16 mouse cellular contexts compared by ENCODE assay signal in genomic region chr14:120572238-120572637, GRCm38 (mm10).
DNase-seq lines count a peak whose midpoint lies in the region; ATAC-seq and TF ChIP-seq lines count a peak whose summit lies in the region.
"Had no signal": no experiment of that assay in that cellular context is flagged by ENCODE, and none has a peak within 500 bp of the region (broad histone marks: within the 10 kb centered on the region; RNA-seq: fewer than 3 reads in every experiment).

No protein-coding gene starts in this region.

- no peak overlapping the region for H3K4me3 ChIP-seq in heart, embryonic 16.5 days (ENCODE audit: low read length)
- no peak overlapping the region for H3K4me3 ChIP-seq in heart, embryonic 11.5 days (ENCODE audit: low read depth, low read length)
- H3K4me3 ChIP-seq in bone marrow, adult 2 months (replicated peaks; ENCODE audit: control insufficient read depth, low read depth, low read length), result peak overlapping the region; percentile 50
- no peak overlapping the region for H3K4me3 ChIP-seq in liver, postnatal 0 days (ENCODE audit: low read depth, low read length)
- no peak overlapping the region for H3K4me3 ChIP-seq in hindbrain, embryonic 12.5 days
- H3K4me3 ChIP-seq: embryonic facial prominence, embryonic 15.5 days; limb, embryonic 13.5 days; neural tube, embryonic 13.5 days had no signal

- ATAC-seq in heart, embryonic 16.5 days (replicated peaks; ENCODE audit: extremely low read depth, insufficient read depth, low FRiP score), result peak; percentile 55; the same call in 1 of the 2 replicates
- ATAC-seq in heart, embryonic 11.5 days (replicated peaks; ENCODE audit: insufficient number of reproducible peaks, low FRiP score, low TSS enrichment), result no peak
- peak; percentile 74 for ATAC-seq in liver, postnatal 0 days
- no peak for ATAC-seq in hindbrain, embryonic 12.5 days (ENCODE audit: low FRiP score)
- ATAC-seq: intestine, postnatal 0 days had no signal

- no peaks in the 10 kb centered on the region for H3K9me3 ChIP-seq in heart, embryonic 16.5 days (replicated peaks; ENCODE audit: control insufficient read depth, low read length)
- H3K9me3 ChIP-seq in heart, embryonic 11.5 days (replicated peaks; ENCODE audit: control insufficient read depth, low read length), result no peaks in the 10 kb centered on the region
- no peaks in the 10 kb centered on the region for H3K9me3 ChIP-seq in liver, postnatal 0 days (ENCODE audit: low read length)
- no peaks in the 10 kb centered on the region for H3K9me3 ChIP-seq in hindbrain, embryonic 12.5 days (replicated peaks)
- H3K9me3 ChIP-seq: embryonic facial prominence, embryonic 15.5 days; limb, embryonic 13.5 days; neural tube, embryonic 13.5 days had no signal

- H3K27me3 ChIP-seq in heart, embryonic 16.5 days (ENCODE audit: control insufficient read depth, insufficient read depth, low read length), result no peaks in the 10 kb centered on the region
- no peaks in the 10 kb centered on the region for H3K27me3 ChIP-seq in heart, embryonic 11.5 days (ENCODE audit: control insufficient read depth, insufficient read depth, low read length)
- H3K27me3 ChIP-seq in liver, postnatal 0 days (ENCODE audit: insufficient read depth, low read length), result no peaks in the 10 kb centered on the region
- no peaks in the 10 kb centered on the region for H3K27me3 ChIP-seq in hindbrain, embryonic 12.5 days
- H3K27me3 ChIP-seq: embryonic facial prominence, embryonic 15.5 days; limb, embryonic 13.5 days; neural tube, embryonic 13.5 days had no signal

- no peaks in the 10 kb centered on the region for H3K36me3 ChIP-seq in heart, embryonic 16.5 days (ENCODE audit: control insufficient read depth, insufficient read depth)
- no peaks in the 10 kb centered on the region for H3K36me3 ChIP-seq in heart, embryonic 11.5 days (ENCODE audit: control insufficient read depth, insufficient read depth, low read length)
- H3K36me3 ChIP-seq in liver, postnatal 0 days (replicated peaks; ENCODE audit: insufficient read depth, low read length), result no peaks in the 10 kb centered on the region
- H3K36me3 ChIP-seq in hindbrain, embryonic 12.5 days, result no peaks in the 10 kb centered on the region
- H3K36me3 ChIP-seq: embryonic facial prominence, embryonic 15.5 days; limb, embryonic 13.5 days; neural tube, embryonic 13.5 days had no signal

- no peak for DNase-seq in liver, postnatal 0 days
- peak; percentile 84 for DNase-seq in thymus, postnatal 0 days (ENCODE audit: low spot score)
- DNase-seq in layer of hippocampus, postnatal 36 days, result no peak
- DNase-seq in layer of hippocampus, adult 11-12 months (ENCODE audit: low spot score), result no peak
- DNase-seq: cerebellum, adult 9-11 months; layer of hippocampus, adult 9-11 months had no signal

- peak overlapping the region; percentile 18; the same call in 1 of the 2 replicates for H3K4me2 ChIP-seq in heart, embryonic 16.5 days (ENCODE audit: low read depth, low read length)
- H3K4me2 ChIP-seq in heart, embryonic 11.5 days, result no peak overlapping the region
- H3K4me2 ChIP-seq in liver, postnatal 0 days (ENCODE audit: low read depth, low read length), result peak overlapping the region; percentile 31
- H3K4me2 ChIP-seq in hindbrain, embryonic 12.5 days (replicated peaks), result no peak overlapping the region
- H3K4me2 ChIP-seq: embryonic facial prominence, embryonic 15.5 days; limb, embryonic 13.5 days; midbrain, embryonic 11.5 days; neural tube, embryonic 13.5 days had no signal

- no peak for TF ChIP-seq POLR2A in bone marrow, adult 2 months (IDR thresholded peaks at IDR 0.05; ENCODE audit: borderline replicate concordance, control insufficient read depth, low read depth, low read length)

- no peak overlapping the region for H3K9ac ChIP-seq in heart, embryonic 16.5 days (ENCODE audit: low read length)
- H3K9ac ChIP-seq in heart, embryonic 11.5 days (ENCODE audit: low read depth, low read length), result no peak overlapping the region
- H3K9ac ChIP-seq in liver, postnatal 0 days (replicated peaks), result no peak overlapping the region
- no peak overlapping the region for H3K9ac ChIP-seq in hindbrain, embryonic 12.5 days
- H3K9ac ChIP-seq: embryonic facial prominence, embryonic 15.5 days; limb, embryonic 13.5 days; neural tube, embryonic 13.5 days had no signal

- no peak for TF ChIP-seq CTCF in bone marrow, adult 2 months (IDR thresholded peaks at IDR 0.05; ENCODE audit: control insufficient read depth, insufficient read depth, low read length)
- TF ChIP-seq CTCF in liver, postnatal 0 days (IDR thresholded peaks at IDR 0.05; ENCODE audit: low read depth), result no peak

- WGBS in heart, embryonic 16.5 days, result 57% methylated on average over 10 of the region's 10 CpGs
- WGBS in heart, embryonic 11.5 days (ENCODE audit: insufficient replicate concordance), result 62% methylated on average over 10 of the region's 10 CpGs
- 5% methylated on average over 10 of the region's 10 CpGs for WGBS in bone marrow, adult 2 months
- 21% methylated on average over 10 of the region's 10 CpGs for WGBS in liver, postnatal 0 days (ENCODE audit: insufficient replicate concordance)
- WGBS in hindbrain, embryonic 12.5 days, result 82% methylated on average over 10 of the region's 10 CpGs

- H3K27ac ChIP-seq in heart, embryonic 16.5 days (ENCODE audit: low read length), result no peak overlapping the region
- H3K27ac ChIP-seq in heart, embryonic 11.5 days (ENCODE audit: low read depth, low read length), result no peak overlapping the region
- H3K27ac ChIP-seq in bone marrow, adult 2 months (ENCODE audit: control insufficient read depth, insufficient read depth, low read depth, low read length, poor library complexity), result peak overlapping the region; percentile 70; the same call in 1 of the 2 replicates
- H3K27ac ChIP-seq in liver, postnatal 0 days (ENCODE audit: low read depth), result peak overlapping the region; percentile 39; the same call in 1 of the 2 replicates
- no peak overlapping the region for H3K27ac ChIP-seq in hindbrain, embryonic 12.5 days
- H3K27ac ChIP-seq: embryonic facial prominence, embryonic 15.5 days; limb, embryonic 13.5 days; neural tube, embryonic 13.5 days; stomach, postnatal 0 days had no signal

- peaks cover 6% of the 10 kb centered on the region; the same call in 1 of the 2 replicates for H3K4me1 ChIP-seq in heart, embryonic 16.5 days (ENCODE audit: control insufficient read depth, insufficient read depth, low read length)
- H3K4me1 ChIP-seq in heart, embryonic 11.5 days (ENCODE audit: control insufficient read depth, insufficient read depth, low read length), result no peaks in the 10 kb centered on the region; the same call in none of the 2 replicates
- no peaks in the 10 kb centered on the region; the same call in 1 of the 2 replicates for H3K4me1 ChIP-seq in bone marrow, adult 2 months (ENCODE audit: control insufficient read depth, insufficient read depth, low read length)
- H3K4me1 ChIP-seq in liver, postnatal 0 days (ENCODE audit: insufficient read depth), result no peaks in the 10 kb centered on the region
- no peaks in the 10 kb centered on the region for H3K4me1 ChIP-seq in hindbrain, embryonic 12.5 days
- H3K4me1 ChIP-seq: embryonic facial prominence, embryonic 15.5 days; limb, embryonic 13.5 days; neural tube, embryonic 13.5 days had no signal

- TF ChIP-seq EP300 in liver, postnatal 0 days (IDR thresholded peaks at IDR 0.05; ENCODE audit: low read depth), result 0 out of 2 replicates have a peak, but pooled peaks have one; percentile 23

Comparison
In these comparisons a context has a peak if more than half of its experiments do, and no peak if none do; other contexts are left out.
1. ATAC-seq: peak in heart, embryonic 16.5 days (single experiment) and liver, postnatal 0 days (single experiment); none in heart, embryonic 11.5 days (single experiment) and hindbrain, embryonic 12.5 days (single experiment).
2. H3K4me2 ChIP-seq: peak in heart, embryonic 16.5 days (single experiment) and liver, postnatal 0 days (single experiment); none in heart, embryonic 11.5 days (single experiment) and hindbrain, embryonic 12.5 days (single experiment).
3. H3K27ac ChIP-seq: peak in bone marrow, adult 2 months (single experiment) and liver, postnatal 0 days (single experiment); none in heart, embryonic 16.5 days (single experiment), heart, embryonic 11.5 days (single experiment) and hindbrain, embryonic 12.5 days (single experiment).